Mouse (Mus musculus): ENCODE results near the gene Scd1. TPM values are rescaled to one million over a fixed set of nuclear protein-coding genes. Genes with fewer than 3 reads are reported as not detected.

Scd1 gene
- polyA plus RNA-seq (2015; fragmentation: Nextera tagmentation; extraction: Ambion mirVana), result 3.1 and 3.3 TPM in 2 replicates

- Histone ChIP-seq H3K27ac (ENCODE audit: low read length) (peak within 1 kb of the TSS; percentile 77), H3K9ac (replicated peaks; ENCODE audit: low read length) (peak within 1 kb of the TSS; percentile 63), H3K4me3 (ENCODE audit: low read length) (peak within 1 kb of the TSS; percentile 52), H3K4me1 (ENCODE audit: insufficient read depth, low read length) (peaks cover 16% of the 10 kb centered on the region), H3K4me2 (replicated peaks; ENCODE audit: low read depth, low read length) (peak within 1 kb of the TSS; percentile 96), H3K36me3 (ENCODE audit: insufficient read depth, low read length) (no peaks in the 10 kb centered on the region), H3K9me3 (ENCODE audit: low read length) (no peaks in the 10 kb centered on the region), H3K27me3 (ENCODE audit: insufficient read depth, low read length) (peaks cover 14% of the 10 kb centered on the region)
- peak; percentile 90 for ATAC-seq (ENCODE audit: low FRiP score, low TSS enrichment)
- under 1% methylated on average over 34 of the region's 35 CpGs for WGBS
Measured at GRCm38 (mm10) chr19:44407341-44408222, at the start of gene Scd1. Scd1 (minus strand) TSS chr19:44407879.

DNA sequence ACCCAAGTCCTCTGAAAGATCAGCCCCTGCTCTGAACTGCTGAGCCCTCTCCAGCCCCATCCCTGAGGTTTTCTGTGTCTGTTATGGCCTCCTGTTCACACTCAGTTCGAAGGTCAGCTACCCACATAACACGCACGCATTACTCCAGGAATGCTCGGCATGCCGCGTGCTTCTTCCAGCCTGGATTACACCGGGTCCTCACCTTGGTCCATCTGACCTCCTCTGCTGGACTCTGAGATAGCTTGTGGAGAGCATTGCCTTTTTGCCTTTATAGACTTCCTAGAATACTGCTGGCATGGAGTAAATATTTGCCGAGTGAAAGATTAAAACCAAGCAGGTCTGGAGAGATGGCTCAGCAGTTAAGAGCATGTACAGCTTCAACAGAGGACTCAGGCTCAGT is 47.7 kb upstream of the Scd1 start:
- ATAC-seq (ENCODE audit: low FRiP score, low TSS enrichment), result no peak
- Histone ChIP-seq H3K9me3 (ENCODE audit: low read length) (no peaks in the 10 kb centered on the region), H3K36me3 (ENCODE audit: insufficient read depth, low read length) (no peaks in the 10 kb centered on the region), H3K27me3 (ENCODE audit: insufficient read depth, low read length) (no peaks in the 10 kb centered on the region), H3K27ac (ENCODE audit: low read length) (no peak overlapping the region), H3K4me3 (ENCODE audit: low read length) (no peak overlapping the region), H3K4me1 (ENCODE audit: insufficient read depth, low read length) (peaks cover 3% of the 10 kb centered on the region; the same call in 1 of the 2 replicates), H3K4me2 (replicated peaks; ENCODE audit: low read depth, low read length) (no peak overlapping the region), H3K9ac (replicated peaks; ENCODE audit: low read length) (no peak overlapping the region)
- 76% methylated on average over 8 of the region's 8 CpGs for WGBS

DNA sequence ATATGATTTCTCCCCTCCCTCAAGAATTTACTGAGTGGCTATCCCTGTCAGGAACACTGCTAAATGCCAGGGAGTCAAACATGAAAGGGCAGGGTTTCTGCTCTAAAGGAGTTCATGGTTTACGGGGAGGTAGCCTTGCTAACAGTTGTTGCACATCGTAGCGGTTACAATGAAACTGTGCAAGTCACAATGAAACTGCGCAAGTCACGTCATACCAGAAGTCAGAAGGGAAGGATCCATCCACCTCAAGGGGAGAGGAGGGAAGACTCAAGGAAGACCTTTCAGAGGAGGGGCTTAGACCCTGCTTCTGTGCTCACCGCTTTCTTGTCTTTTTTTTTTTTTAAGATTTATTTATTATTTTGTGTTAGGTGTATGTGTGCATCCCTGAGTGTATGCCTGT is 47.2 kb upstream of the Scd1 start:
- Histone ChIP-seq H3K27me3 (ENCODE audit: insufficient read depth, low read length) (no peaks in the 10 kb centered on the region), H3K4me2 (replicated peaks; ENCODE audit: low read depth, low read length) (no peak overlapping the region), H3K9ac (replicated peaks; ENCODE audit: low read length) (no peak overlapping the region), H3K4me1 (ENCODE audit: insufficient read depth, low read length) (peaks cover 3% of the 10 kb centered on the region; the same call in 1 of the 2 replicates), H3K9me3 (ENCODE audit: low read length) (no peaks in the 10 kb centered on the region), H3K4me3 (ENCODE audit: low read length) (no peak overlapping the region), H3K27ac (ENCODE audit: low read length) (no peak overlapping the region), H3K36me3 (ENCODE audit: insufficient read depth, low read length) (no peaks in the 10 kb centered on the region)
- 83% methylated on average over 6 of the region's 6 CpGs for WGBS
- ATAC-seq (ENCODE audit: low FRiP score, low TSS enrichment), result no peak

GRCm38 (mm10) chr19:44447927-44448326 is 40.2 kb upstream of the Scd1 start:
- no peak overlapping the region for H3K9ac ChIP-seq (replicated peaks; ENCODE audit: low read length)
- no peak overlapping the region for H3K27ac ChIP-seq (ENCODE audit: low read length)
- no peak overlapping the region for H3K4me2 ChIP-seq (replicated peaks; ENCODE audit: low read depth, low read length)
- H3K9me3 ChIP-seq (ENCODE audit: low read length), result peaks cover 3% of the 10 kb centered on the region; the same call in 1 of the 2 replicates
- WGBS, result 89% methylated on average over 4 of the region's 4 CpGs
- no peak overlapping the region for H3K4me3 ChIP-seq (ENCODE audit: low read length)
- H3K4me1 ChIP-seq (ENCODE audit: insufficient read depth, low read length), result no peaks in the 10 kb centered on the region
- H3K36me3 ChIP-seq (ENCODE audit: insufficient read depth, low read length), result no peaks in the 10 kb centered on the region
- H3K27me3 ChIP-seq (ENCODE audit: insufficient read depth, low read length), result no peaks in the 10 kb centered on the region; the same call in 1 of the 2 replicates
- ATAC-seq (ENCODE audit: low FRiP score, low TSS enrichment), result no peak

DNA sequence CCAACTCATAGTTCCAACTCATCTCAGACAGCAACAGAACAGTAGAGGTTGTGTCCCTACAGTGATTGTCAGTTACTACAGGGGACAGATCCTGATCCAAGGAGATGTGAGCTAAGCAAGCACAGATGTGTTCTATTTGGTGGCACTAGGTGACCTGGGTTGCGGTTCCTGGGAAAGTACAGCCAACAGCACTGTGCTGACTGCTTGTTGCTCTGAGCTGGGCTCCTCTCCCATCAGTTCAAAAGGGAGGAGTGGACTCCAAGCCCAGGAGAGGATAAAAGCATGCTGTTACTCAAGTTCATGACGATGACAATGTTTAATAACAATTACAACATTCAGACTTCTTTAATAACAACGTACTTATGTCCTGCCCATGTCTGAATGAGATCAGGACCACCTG is 38.1 kb upstream of the Scd1 start:
- no peaks in the 10 kb centered on the region for H3K4me1 ChIP-seq (ENCODE audit: insufficient read depth, low read length)
- H3K4me3 ChIP-seq (ENCODE audit: low read length), result no peak overlapping the region
- H3K9ac ChIP-seq (replicated peaks; ENCODE audit: low read length), result no peak overlapping the region
- H3K36me3 ChIP-seq (ENCODE audit: insufficient read depth, low read length), result no peaks in the 10 kb centered on the region
- WGBS, result 87% methylated on average over 3 of the region's 3 CpGs
- H3K9me3 ChIP-seq (ENCODE audit: low read length), result peaks cover 3% of the 10 kb centered on the region; the same call in 1 of the 2 replicates
- H3K27me3 ChIP-seq (ENCODE audit: insufficient read depth, low read length), result no peaks in the 10 kb centered on the region; the same call in 1 of the 2 replicates
- no peak overlapping the region for H3K4me2 ChIP-seq (replicated peaks; ENCODE audit: low read depth, low read length)
- no peak for ATAC-seq (ENCODE audit: low FRiP score, low TSS enrichment)
- no peak overlapping the region for H3K27ac ChIP-seq (ENCODE audit: low read length)

GRCm38 (mm10) chr19:44439302-44439701 is 31.6 kb upstream of the Scd1 start:
- no peaks in the 10 kb centered on the region for H3K9me3 ChIP-seq (ENCODE audit: low read length)
- ATAC-seq (ENCODE audit: low FRiP score, low TSS enrichment), result no peak
- 26% methylated on average over 4 of the region's 4 CpGs for WGBS
- no peak overlapping the region for H3K4me2 ChIP-seq (replicated peaks; ENCODE audit: low read depth, low read length)
- H3K9ac ChIP-seq (replicated peaks; ENCODE audit: low read length), result no peak overlapping the region
- H3K27ac ChIP-seq (ENCODE audit: low read length), result no peak overlapping the region
- 0 out of 2 replicates have a peak, but pooled peaks cover 4% of the 10 kb centered on the region for H3K4me1 ChIP-seq (ENCODE audit: insufficient read depth, low read length)
- H3K27me3 ChIP-seq (ENCODE audit: insufficient read depth, low read length), result no peaks in the 10 kb centered on the region
- H3K4me3 ChIP-seq (ENCODE audit: low read length), result no peak overlapping the region
- H3K36me3 ChIP-seq (ENCODE audit: insufficient read depth, low read length), result no peaks in the 10 kb centered on the region

DNA sequence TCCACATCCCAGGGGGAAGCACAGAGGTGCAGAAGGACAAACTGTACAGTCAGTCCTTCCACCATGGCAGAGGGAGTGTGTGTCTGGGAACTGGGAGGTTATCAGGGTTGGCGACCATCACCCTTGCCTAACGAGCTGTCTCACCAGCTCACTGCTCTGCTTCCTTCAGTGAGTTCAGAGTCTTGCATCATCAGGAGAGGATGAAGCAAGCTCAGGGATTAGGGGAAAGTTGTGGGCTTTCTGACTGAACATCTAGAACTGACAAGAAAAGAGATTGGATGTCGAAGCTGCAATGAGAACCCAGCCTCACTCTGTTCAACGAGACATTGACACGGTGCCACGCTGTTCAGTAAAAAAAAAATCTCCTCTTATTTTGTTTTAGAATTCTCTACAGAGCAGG is 30.3 kb upstream of the Scd1 start:
- Histone ChIP-seq H3K4me3 (ENCODE audit: low read length) (no peak overlapping the region), H3K4me2 (replicated peaks; ENCODE audit: low read depth, low read length) (no peak overlapping the region), H3K27me3 (ENCODE audit: insufficient read depth, low read length) (no peaks in the 10 kb centered on the region), H3K9me3 (ENCODE audit: low read length) (no peaks in the 10 kb centered on the region), H3K27ac (ENCODE audit: low read length) (no peak overlapping the region), H3K4me1 (ENCODE audit: insufficient read depth, low read length) (0 out of 2 replicates have a peak, but pooled peaks cover 4% of the 10 kb centered on the region), H3K36me3 (ENCODE audit: insufficient read depth, low read length) (no peaks in the 10 kb centered on the region), H3K9ac (replicated peaks; ENCODE audit: low read length) (no peak overlapping the region)
- 43% methylated on average over 6 of the region's 6 CpGs for WGBS
- no peak for ATAC-seq (ENCODE audit: low FRiP score, low TSS enrichment)

GRCm38 (mm10) chr19:44432084-44432483 is 24.4 kb upstream of the Scd1 start:
- Histone ChIP-seq H3K36me3 (ENCODE audit: insufficient read depth, low read length) (no peaks in the 10 kb centered on the region), H3K27me3 (ENCODE audit: insufficient read depth, low read length) (no peaks in the 10 kb centered on the region), H3K27ac (ENCODE audit: low read length) (no peak overlapping the region), H3K9ac (replicated peaks; ENCODE audit: low read length) (no peak overlapping the region), H3K4me3 (ENCODE audit: low read length) (no peak overlapping the region), H3K4me2 (replicated peaks; ENCODE audit: low read depth, low read length) (no peak overlapping the region), H3K9me3 (ENCODE audit: low read length) (no peaks in the 10 kb centered on the region), H3K4me1 (ENCODE audit: insufficient read depth, low read length) (no peaks in the 10 kb centered on the region)
- 76% methylated on average over 5 of the region's 5 CpGs for WGBS
- no peak for ATAC-seq (ENCODE audit: low FRiP score, low TSS enrichment)

DNA sequence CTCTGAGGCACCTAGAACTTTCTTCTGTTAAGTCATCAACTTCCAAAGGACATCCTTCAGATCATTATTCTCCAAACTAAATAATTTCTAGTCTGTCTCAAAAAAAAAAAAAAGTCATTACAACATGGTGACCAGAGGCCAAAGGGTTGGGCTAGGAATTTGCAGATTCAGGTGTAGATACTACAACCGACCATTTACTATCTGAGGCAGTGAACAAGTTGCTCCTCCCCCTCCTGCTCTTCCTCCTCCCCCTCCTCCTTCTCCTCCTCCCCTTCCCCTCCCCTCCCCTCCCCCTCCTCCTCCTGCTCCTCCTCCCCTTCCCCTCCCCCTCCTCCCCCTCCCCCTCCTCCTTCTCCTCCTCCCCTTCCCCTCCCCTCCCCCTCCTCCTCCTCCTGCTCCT is 20.0 kb upstream of the Scd1 start:
- no peak for ATAC-seq (ENCODE audit: low FRiP score, low TSS enrichment)

GRCm38 (mm10) chr19:44422051-44422631 is 14.5 kb upstream of the Scd1 start:
- no peak for ATAC-seq (ENCODE audit: low FRiP score, low TSS enrichment)
- 66% methylated on average over 8 of the region's 8 CpGs for WGBS

More for the DNA sequence above, 20.0 kb upstream of the Scd1 start:
- Histone ChIP-seq H3K4me1 (ENCODE audit: insufficient read depth, low read length) (no peaks in the 10 kb centered on the region), H3K27me3 (ENCODE audit: insufficient read depth, low read length) (no peaks in the 10 kb centered on the region), H3K27ac (ENCODE audit: low read length) (no peak overlapping the region), H3K4me2 (replicated peaks; ENCODE audit: low read depth, low read length) (no peak overlapping the region), H3K9ac (replicated peaks; ENCODE audit: low read length) (no peak overlapping the region), H3K36me3 (ENCODE audit: insufficient read depth, low read length) (no peaks in the 10 kb centered on the region), H3K4me3 (ENCODE audit: low read length) (no peak overlapping the region), H3K9me3 (ENCODE audit: low read length) (no peaks in the 10 kb centered on the region)
- WGBS, result 78% methylated on average over 1 of the region's 1 CpGs

More at GRCm38 (mm10) chr19:44422051-44422631, 14.5 kb upstream of the Scd1 start:
- no peak overlapping the region for H3K9ac ChIP-seq (replicated peaks; ENCODE audit: low read length)
- H3K27ac ChIP-seq (ENCODE audit: low read length), result no peak overlapping the region
- H3K36me3 ChIP-seq (ENCODE audit: insufficient read depth, low read length), result no peaks in the 10 kb centered on the region
- H3K4me3 ChIP-seq (ENCODE audit: low read length), result no peak overlapping the region
- no peaks in the 10 kb centered on the region for H3K4me1 ChIP-seq (ENCODE audit: insufficient read depth, low read length)
- H3K4me2 ChIP-seq (replicated peaks; ENCODE audit: low read depth, low read length), result no peak overlapping the region
- no peaks in the 10 kb centered on the region for H3K9me3 ChIP-seq (ENCODE audit: low read length)
- H3K27me3 ChIP-seq (ENCODE audit: insufficient read depth, low read length), result no peaks in the 10 kb centered on the region
